Mouse (Mus musculus) cerebral cortex, adult 2 months (tissue): Measurements from ENCODE around the gene Thsd4.

Experiments
- WGBS: fragments of 180-500 bp; shearing (Covaris S2); methylation state at CpG from one replicate; pipeline ENCODE4 v1.1.7; 2018; 5-methylcytosine and 5-hydroxymethylcytosine counted together

Gene Thsd4

DNA sequence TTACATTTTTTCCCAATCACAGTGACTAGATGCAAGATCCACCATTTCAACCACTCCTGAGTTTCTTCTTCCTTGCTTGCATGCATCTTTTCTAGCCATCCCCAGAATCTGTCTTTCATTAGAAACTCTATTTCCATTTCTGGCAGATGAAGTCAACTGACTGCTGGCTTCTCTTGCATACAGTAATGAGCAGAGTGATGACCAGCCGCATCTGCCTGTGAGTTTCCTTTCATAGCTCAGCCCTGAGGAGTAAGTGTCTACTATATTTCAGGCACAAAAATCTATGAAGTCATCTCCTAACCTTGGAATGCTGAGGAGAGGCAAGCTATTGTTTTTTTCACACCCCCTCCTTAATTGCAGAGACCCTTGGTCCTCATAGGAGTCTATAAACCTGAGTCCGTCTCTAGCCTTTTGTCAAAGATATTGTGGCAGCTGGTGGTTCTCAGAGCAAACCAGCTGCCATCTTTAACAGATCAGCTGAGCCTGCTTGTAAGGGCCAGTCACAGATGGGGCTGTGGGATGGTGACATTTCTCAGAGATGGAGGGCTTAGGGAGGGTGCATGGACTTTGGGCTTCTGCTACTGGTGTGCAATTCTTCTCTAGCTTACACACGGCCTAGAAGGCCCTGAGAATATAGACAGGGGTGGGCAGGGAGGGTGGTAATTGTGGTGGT lies 535.8 kb downstream of the Thsd4 start:
- WGBS = 68% methylated on average over 3 of the region's 3 CpGs

- WGBS = 65% methylated on average over 2 of the region's 2 CpGs
Measured at GRCm38 (mm10) chr9:59981116-59981515, 540.7 kb downstream of the Thsd4 start.

- 61% methylated on average over 4 of the region's 4 CpGs for WGBS
Measured at GRCm38 (mm10) chr9:59971263-59971662, 550.6 kb downstream of the Thsd4 start.

GRCm38 (mm10) chr9:59969383-59969782 lies 552.5 kb downstream of the Thsd4 start:
- 20% methylated on average over 6 of the region's 6 CpGs for WGBS

GRCm38 (mm10) chr9:59965046-59965445 lies 556.8 kb downstream of the Thsd4 start:
- 86% methylated on average over 10 of the region's 10 CpGs for WGBS

DNA sequence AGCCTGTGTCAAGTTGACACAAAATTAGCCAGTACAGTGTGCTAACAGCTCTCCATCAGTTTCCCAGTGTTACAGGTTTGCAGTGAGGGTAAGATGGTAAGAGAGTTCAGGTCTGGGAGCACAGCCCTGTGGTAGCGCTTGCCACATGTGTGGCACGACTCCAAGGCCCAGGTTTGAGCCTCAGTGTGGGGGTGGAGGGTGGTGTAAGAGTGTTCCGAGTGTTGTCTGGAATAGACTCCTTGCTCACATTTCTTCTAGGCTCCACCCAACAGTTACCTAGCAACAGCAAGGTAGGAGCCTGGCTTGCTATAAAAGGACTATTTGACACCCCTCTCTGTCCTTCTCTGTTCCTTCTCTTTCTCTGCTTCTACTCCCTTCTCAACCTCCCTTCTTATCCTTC lies 557.5 kb downstream of the Thsd4 start:
- 58% methylated on average over 3 of the region's 3 CpGs for WGBS

DNA sequence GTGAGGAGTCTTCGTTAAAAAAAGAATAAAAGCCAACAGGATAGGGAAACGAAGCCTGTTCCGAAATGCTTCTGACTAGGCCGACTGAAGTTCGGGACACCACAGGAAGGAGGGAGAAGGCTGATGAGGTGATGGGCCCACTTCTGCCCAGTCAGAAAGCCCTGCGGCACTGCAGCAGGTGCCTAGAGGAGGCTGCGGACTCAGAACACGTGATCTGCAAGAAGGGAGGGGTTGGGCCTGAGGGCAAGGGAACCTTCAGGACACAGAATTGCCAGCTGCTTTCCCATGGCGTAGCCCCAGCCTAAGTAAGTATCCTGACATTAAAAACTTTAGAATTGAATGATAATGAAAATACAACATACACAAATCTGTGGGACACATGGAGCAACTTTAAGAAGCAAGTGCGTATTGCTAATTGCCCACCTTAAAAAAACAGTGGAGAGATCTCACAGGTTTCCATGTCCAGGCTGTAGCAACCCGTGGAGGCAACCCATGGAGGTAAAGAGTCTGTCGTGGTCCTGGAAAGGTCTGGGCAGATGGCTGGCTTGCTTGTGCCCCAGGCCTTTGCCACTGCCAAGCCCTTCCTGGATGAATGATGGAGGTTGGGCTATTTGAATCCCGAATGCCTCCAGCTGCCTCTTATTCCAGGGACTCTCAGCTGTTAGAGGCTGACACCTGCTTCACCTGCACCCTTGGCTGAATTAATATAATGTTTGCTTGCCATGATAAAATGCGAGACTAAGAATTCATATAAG lies 560.5 kb downstream of the Thsd4 start:
- whole genome bisulfite sequencing = 60% methylated on average over 14 of the region's 14 CpGs

DNA sequence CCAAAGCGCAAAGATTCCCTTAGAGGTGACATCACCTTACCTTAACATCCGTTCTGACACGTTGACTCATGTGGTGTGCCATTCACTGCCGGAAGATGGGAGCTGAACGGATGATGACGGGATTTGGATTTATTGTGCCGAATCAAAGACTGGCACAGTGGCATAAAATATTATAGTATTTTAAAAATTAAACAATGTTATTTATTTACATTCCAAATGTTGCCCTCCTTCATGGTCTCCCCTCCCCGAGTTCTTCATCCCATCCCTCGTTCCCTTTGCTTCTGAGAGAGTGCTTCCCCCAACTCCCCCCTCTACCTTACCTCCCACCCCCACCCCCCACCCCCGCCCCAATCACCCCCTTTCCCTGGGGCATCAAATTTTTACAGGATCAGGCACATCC lies 561.3 kb downstream of the Thsd4 start, which contains the start of gene Nr2e3:
Gene Nr2e3 (minus strand): TSS at position 101 of the 400 bp plus-strand sequence.
- WGBS = 88% methylated on average over 10 of the region's 10 CpGs

- WGBS = 3% methylated on average over 8 of the region's 8 CpGs
Measured at GRCm38 (mm10) chr9:59959276-59959675, 562.6 kb downstream of the Thsd4 start.

DNA sequence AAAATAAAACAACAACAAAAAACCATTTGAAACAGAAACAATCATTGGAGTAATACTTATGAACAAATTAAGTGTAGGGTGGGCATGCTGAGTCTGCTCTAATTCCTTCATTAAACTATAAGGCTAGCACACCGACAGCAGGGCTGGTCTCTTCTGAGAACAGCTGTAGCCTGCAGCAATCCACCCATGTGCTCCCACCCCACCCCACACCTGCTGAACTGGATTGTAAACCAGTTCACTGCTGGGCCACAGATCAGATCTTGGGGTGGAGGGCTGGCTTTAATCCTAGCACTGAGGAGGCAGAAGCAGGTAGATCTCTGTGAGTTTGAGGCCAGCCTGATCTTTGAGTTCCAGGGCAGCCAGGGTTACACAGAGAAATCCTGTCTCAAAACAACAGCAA lies 563.7 kb downstream of the Thsd4 start:
- WGBS = 86% methylated on average over 1 of the region's 1 CpGs

- 67% methylated on average over 6 of the region's 6 CpGs for WGBS
Measured at GRCm38 (mm10) chr9:59956496-59956895, 565.4 kb downstream of the Thsd4 start.

DNA sequence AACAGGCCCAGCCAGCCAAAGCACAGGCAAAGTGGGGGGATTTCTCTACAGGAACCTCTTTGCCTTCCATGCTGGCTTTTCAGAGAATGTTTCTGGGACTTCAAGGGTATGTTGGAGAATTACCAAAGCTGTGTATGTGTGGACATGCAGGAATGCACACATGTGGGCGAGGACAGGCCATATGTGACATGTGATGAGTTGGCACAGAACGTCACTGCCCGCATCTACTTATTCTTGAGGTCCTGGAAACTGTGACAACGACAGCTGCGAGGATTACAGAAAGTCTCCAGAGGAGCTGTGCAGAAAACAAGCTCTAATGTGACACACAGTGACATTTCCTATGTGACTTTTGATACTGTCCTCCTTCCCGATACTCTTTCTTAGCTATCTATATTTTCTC lies 566.2 kb downstream of the Thsd4 start:
- 65% methylated on average over 6 of the region's 6 CpGs for WGBS

GRCm38 (mm10) chr9:59955199-59955598 lies 566.6 kb downstream of the Thsd4 start:
- WGBS = 77% methylated on average over 3 of the region's 3 CpGs

GRCm38 (mm10) chr9:59953556-59953955 lies 568.3 kb downstream of the Thsd4 start:
- 90% methylated on average over 7 of the region's 7 CpGs for WGBS

GRCm38 (mm10) chr9:59952515-59953070 lies 569.3 kb downstream of the Thsd4 start:
- 80% methylated on average over 8 of the region's 8 CpGs for WGBS

DNA sequence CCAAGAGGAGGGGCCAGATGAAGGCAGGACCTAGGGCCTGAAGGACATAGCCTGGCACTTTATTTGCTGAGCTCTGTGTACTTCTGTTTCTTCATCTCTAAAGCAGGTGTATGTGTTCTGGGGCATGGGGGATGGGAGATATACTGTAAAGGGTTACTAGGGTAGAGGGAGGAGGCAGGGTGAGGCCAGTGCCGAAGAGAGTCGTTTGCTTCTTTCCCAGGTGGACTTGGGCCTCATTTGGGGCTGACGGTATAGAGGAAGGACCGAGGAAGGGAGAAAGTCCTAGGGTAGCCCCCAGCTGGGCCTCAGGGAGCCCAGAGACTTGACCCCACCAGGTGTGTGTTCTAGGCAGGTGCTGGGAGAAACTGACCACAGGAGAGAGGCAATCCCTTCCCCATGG lies 569.9 kb downstream of the Thsd4 start:
- 91% methylated on average over 4 of the region's 4 CpGs for WGBS

GRCm38 (mm10) chr9:59951001-59951750 lies 570.7 kb downstream of the Thsd4 start:
- 94% methylated on average over 9 of the region's 9 CpGs for WGBS

DNA sequence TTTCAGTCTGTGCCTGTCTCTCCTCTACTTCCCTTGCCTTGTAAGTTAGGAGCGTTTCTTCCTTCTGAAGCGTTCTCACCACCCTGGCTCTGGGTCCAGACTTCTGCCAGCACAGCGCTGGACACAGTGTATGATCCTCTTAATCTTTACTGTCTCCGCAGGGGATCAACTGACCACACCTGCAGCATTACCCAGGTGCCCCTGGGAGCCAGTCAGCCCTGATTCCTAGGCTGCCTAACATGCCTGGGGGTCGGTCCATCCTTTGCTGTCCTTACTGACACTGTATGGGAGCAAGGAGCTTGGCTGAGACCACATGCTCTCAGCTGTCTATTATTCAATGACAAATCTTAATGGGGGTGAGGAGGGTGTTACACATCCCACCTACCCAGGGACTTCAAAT lies 571.9 kb downstream of the Thsd4 start:
- 95% methylated on average over 5 of the region's 5 CpGs for WGBS

- 88% methylated on average over 6 of the region's 6 CpGs for WGBS
Measured at GRCm38 (mm10) chr9:59949511-59949910, 572.3 kb downstream of the Thsd4 start.

GRCm38 (mm10) chr9:59948691-59949250 lies 573.1 kb downstream of the Thsd4 start:
- 92% methylated on average over 17 of the region's 17 CpGs for WGBS

DNA sequence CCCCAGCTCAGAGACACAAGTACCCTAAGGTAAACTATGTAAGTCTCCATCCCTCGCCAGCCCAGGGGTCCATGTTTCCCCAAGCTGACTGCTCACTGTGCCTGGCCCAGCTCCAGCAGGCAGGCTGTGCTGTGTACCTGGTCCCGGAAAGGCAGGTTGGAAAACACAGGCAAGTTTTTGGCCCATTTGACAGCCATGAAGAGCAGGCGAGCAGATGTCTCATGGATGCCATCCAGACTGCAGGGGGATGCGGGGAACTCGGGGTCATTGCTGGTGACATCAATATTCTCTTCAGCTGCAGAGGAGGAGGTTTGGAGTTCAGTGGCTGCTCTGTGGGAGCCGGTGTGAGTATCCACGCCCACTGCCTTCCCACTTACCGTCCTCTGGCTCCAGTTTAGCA lies 573.6 kb downstream of the Thsd4 start:
- 73% methylated on average over 8 of the region's 8 CpGs for WGBS

GRCm38 (mm10) chr9:59947271-59947670 lies 574.6 kb downstream of the Thsd4 start:
- WGBS = 73% methylated on average over 8 of the region's 8 CpGs
